Mouse (Mus musculus): Measurements from ENCODE around the gene Gm28305. TPM values are rescaled to one million over a fixed set of nuclear protein-coding genes. Genes with fewer than 3 reads are reported as not detected.
A peak's percentile ranks its signal among the peaks of the same experiment; 100 is the strongest.

The Gm28305 gene
- polyA plus RNA-seq, 1 experiment, result not detected

GRCm38 (mm10) chr9:104075808-104076207 lies 35.3 kb downstream of the Gm28305 start:
- no peak for TF ChIP-seq CEBPB (IDR thresholded peaks at IDR 0.05; ENCODE audit: low read depth)
- no peak for TF ChIP-seq FOSL1 (IDR thresholded peaks at IDR 0.05; ENCODE audit: insufficient read depth, low read length, poor library complexity, severe bottlenecking)
- TF ChIP-seq USF1 (IDR thresholded peaks at IDR 0.05; ENCODE audit: low read depth), result no peak
- TF ChIP-seq CTCF (IDR thresholded peaks at IDR 0.05; ENCODE audit: control insufficient read depth, insufficient read depth, insufficient read length), result no peak
- TF ChIP-seq MAX (IDR thresholded peaks at IDR 0.05), result no peak
- no peak for TF ChIP-seq MYOG (IDR thresholded peaks at IDR 0.05; ENCODE audit: control insufficient read depth, extremely low read depth, insufficient read length)
- TF ChIP-seq MYOD1 (IDR thresholded peaks at IDR 0.05; ENCODE audit: control insufficient read depth, insufficient read length, low read depth), result no peak
- Histone ChIP-seq H3K4me3 (ENCODE audit: insufficient read depth, poor library complexity, severe bottlenecking) (no peak overlapping the region), H3ac (ENCODE audit: control insufficient read depth, insufficient read length, low read depth) (no peak overlapping the region)

DNA sequence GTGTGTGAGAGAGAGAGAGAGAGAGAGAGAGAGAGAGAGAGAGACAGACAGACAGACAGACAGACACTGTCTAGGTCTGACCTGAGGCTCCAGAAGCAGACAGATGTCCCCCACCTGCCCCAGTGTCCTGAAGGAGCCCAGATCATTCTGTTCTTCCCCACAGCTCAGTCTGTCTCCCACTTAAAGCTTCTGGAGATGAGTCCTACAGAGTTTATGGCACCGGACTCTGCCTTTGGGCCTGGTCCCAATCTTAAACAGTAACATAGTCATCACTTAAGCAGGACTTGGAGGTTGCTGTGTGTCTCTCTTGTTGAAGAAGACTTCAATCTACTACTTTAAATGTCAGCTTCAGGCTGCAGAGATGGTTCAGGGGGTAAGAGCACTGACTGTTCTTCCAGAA lies 38.3 kb downstream of the Gm28305 start:
- TF ChIP-seq MYOD1 (IDR thresholded peaks at IDR 0.05; ENCODE audit: control insufficient read depth, insufficient read length, low read depth) (no peak), MYOG (IDR thresholded peaks at IDR 0.05; ENCODE audit: control insufficient read depth, extremely low read depth, insufficient read length) (no peak), CTCF (IDR thresholded peaks at IDR 0.05; ENCODE audit: control insufficient read depth, insufficient read depth, insufficient read length) (no peak), MAX (IDR thresholded peaks at IDR 0.05) (no peak), CEBPB (IDR thresholded peaks at IDR 0.05; ENCODE audit: low read depth) (no peak), USF1 (IDR thresholded peaks at IDR 0.05; ENCODE audit: low read depth) (no peak)
- Histone ChIP-seq H3K79me2 (ENCODE audit: control insufficient read depth, insufficient read depth) (no peaks in the 10 kb centered on the region), H3K79me3 (ENCODE audit: low read depth) (no peaks in the 10 kb centered on the region), H3K27me3 (ENCODE audit: control insufficient read depth, insufficient read depth, insufficient read length) (no peaks in the 10 kb centered on the region), H3K4me3 (ENCODE audit: insufficient read depth, poor library complexity, severe bottlenecking) (no peak overlapping the region), H3K36me3 (ENCODE audit: control insufficient read depth, insufficient read depth) (no peaks in the 10 kb centered on the region), H3ac (ENCODE audit: control insufficient read depth, insufficient read length, low read depth) (no peak overlapping the region)

More at GRCm38 (mm10) chr9:104075808-104076207, 35.3 kb downstream of the Gm28305 start:
- H3K36me3 ChIP-seq (ENCODE audit: control insufficient read depth, insufficient read depth), result no peaks in the 10 kb centered on the region
- no peaks in the 10 kb centered on the region for H3K79me3 ChIP-seq (ENCODE audit: low read depth)
- H3K79me2 ChIP-seq (ENCODE audit: control insufficient read depth, insufficient read depth), result no peaks in the 10 kb centered on the region
- H3K27me3 ChIP-seq (ENCODE audit: control insufficient read depth, insufficient read depth, insufficient read length), result no peaks in the 10 kb centered on the region

DNA sequence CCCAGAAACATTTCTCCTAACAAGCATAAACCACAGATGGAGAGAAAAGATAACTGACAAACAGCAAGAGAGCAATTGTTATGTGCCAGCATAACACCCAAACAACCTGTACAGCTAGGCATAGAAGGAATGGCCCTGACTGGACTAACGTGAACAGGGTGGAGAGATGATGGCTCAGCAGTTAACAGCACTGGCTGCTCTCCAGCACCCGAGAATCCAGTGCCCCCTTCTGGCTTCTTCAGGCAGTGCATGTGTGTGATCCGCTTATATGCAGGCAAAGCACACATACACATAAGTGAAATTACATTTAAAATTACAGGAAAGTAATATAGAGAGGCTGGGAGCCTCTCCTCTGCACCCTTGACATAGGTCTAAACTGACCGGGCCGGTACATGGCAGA lies 38.9 kb downstream of the Gm28305 start:
- TF ChIP-seq MYOD1 (IDR thresholded peaks at IDR 0.05; ENCODE audit: control insufficient read depth, insufficient read length, low read depth) (no peak), CTCF (IDR thresholded peaks at IDR 0.05; ENCODE audit: control insufficient read depth, insufficient read depth, insufficient read length) (peak; percentile 4)
- Histone ChIP-seq H3K79me2 (ENCODE audit: control insufficient read depth, insufficient read depth) (no peaks in the 10 kb centered on the region), H3K27me3 (ENCODE audit: control insufficient read depth, insufficient read depth, insufficient read length) (no peaks in the 10 kb centered on the region), H3K36me3 (ENCODE audit: control insufficient read depth, insufficient read depth) (no peaks in the 10 kb centered on the region), H3K79me3 (ENCODE audit: low read depth) (no peaks in the 10 kb centered on the region), H3ac (ENCODE audit: control insufficient read depth, insufficient read length, low read depth) (no peak overlapping the region), H3K4me3 (ENCODE audit: insufficient read depth, poor library complexity, severe bottlenecking) (no peak overlapping the region)

DNA sequence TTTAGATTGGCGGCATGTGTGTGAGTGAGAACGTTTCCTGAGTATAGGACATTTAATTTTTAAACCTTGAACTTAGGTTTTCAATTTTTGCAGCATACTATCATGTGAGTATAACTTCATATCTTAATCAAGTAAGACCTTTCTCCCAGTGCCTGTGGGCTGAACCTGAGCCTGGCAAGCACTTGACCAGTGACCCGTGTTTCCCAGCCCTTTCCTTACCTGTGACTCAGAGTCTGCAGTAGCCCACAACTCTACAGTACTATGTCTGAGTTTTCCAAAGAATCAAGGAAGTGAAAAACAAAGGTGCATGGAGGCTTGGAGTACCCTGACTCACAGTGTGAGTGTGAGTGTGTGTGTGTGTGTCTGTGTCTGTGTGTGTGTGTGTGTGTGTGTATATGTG lies 39.6 kb downstream of the Gm28305 start:
- TF ChIP-seq USF1 (IDR thresholded peaks at IDR 0.05; ENCODE audit: low read depth), result no peak
- TF ChIP-seq MAX (IDR thresholded peaks at IDR 0.05), result no peak
- no peak for TF ChIP-seq CTCF (IDR thresholded peaks at IDR 0.05; ENCODE audit: control insufficient read depth, insufficient read depth, insufficient read length)
- no peak for TF ChIP-seq MYOD1 (IDR thresholded peaks at IDR 0.05; ENCODE audit: control insufficient read depth, insufficient read length, low read depth)
- TF ChIP-seq FOSL1 (IDR thresholded peaks at IDR 0.05; ENCODE audit: insufficient read depth, low read length, poor library complexity, severe bottlenecking), result no peak
- no peak for TF ChIP-seq MYOG (IDR thresholded peaks at IDR 0.05; ENCODE audit: control insufficient read depth, extremely low read depth, insufficient read length)
- no peak for TF ChIP-seq CEBPB (IDR thresholded peaks at IDR 0.05; ENCODE audit: low read depth)
- Histone ChIP-seq H3K4me3 (ENCODE audit: insufficient read depth, poor library complexity, severe bottlenecking) (no peak overlapping the region), H3K36me3 (ENCODE audit: control insufficient read depth, insufficient read depth) (no peaks in the 10 kb centered on the region), H3ac (ENCODE audit: control insufficient read depth, insufficient read length, low read depth) (no peak overlapping the region), H3K79me2 (ENCODE audit: control insufficient read depth, insufficient read depth) (no peaks in the 10 kb centered on the region), H3K27me3 (ENCODE audit: control insufficient read depth, insufficient read depth, insufficient read length) (no peaks in the 10 kb centered on the region), H3K79me3 (ENCODE audit: low read depth) (no peaks in the 10 kb centered on the region)

GRCm38 (mm10) chr9:104085730-104086429 lies 45.4 kb downstream of the Gm28305 start:
- H3K36me3 ChIP-seq (ENCODE audit: control insufficient read depth, insufficient read depth), result no peaks in the 10 kb centered on the region
- H3K4me3 ChIP-seq (ENCODE audit: insufficient read depth, poor library complexity, severe bottlenecking), result no peak overlapping the region
- H3K79me2 ChIP-seq (ENCODE audit: control insufficient read depth, insufficient read depth), result no peaks in the 10 kb centered on the region
- no peaks in the 10 kb centered on the region for H3K27me3 ChIP-seq (ENCODE audit: control insufficient read depth, insufficient read depth, insufficient read length)
- no peak overlapping the region for H3ac ChIP-seq (ENCODE audit: control insufficient read depth, insufficient read length, low read depth)
- H3K79me3 ChIP-seq (ENCODE audit: low read depth), result no peaks in the 10 kb centered on the region
- TF ChIP-seq CEBPB (IDR thresholded peaks at IDR 0.05; ENCODE audit: low read depth) (no peak), CTCF (IDR thresholded peaks at IDR 0.05; ENCODE audit: control insufficient read depth, insufficient read depth, insufficient read length) (no peak), USF1 (IDR thresholded peaks at IDR 0.05; ENCODE audit: low read depth) (no peak), MYOG (IDR thresholded peaks at IDR 0.05; ENCODE audit: control insufficient read depth, extremely low read depth, insufficient read length) (no peak), MYOD1 (IDR thresholded peaks at IDR 0.05; ENCODE audit: control insufficient read depth, insufficient read length, low read depth) (no peak), MAX (IDR thresholded peaks at IDR 0.05) (no peak), FOSL1 (IDR thresholded peaks at IDR 0.05; ENCODE audit: insufficient read depth, low read length, poor library complexity, severe bottlenecking) (no peak)

DNA sequence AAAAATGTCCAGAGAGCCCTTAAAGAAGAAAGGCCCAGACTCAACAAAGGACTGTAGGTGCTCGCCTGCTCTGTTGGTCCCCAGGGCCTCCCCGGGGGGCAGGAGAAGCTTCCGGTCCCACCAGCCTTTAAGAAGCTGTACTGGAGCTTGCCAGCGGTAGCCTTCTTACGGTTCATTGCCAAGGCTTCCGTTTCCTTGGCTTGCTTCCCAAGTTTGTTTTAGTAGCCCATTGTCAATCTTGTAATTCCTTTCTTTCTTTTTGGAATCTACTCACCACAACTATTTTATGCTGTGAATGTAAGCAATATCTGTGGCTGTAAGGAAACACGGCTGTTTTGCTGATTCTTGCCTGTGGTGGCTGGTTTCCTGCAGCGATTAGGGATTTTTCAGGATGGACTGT lies 48.1 kb downstream of the Gm28305 start:
- no peak overlapping the region for H3K4me3 ChIP-seq (ENCODE audit: insufficient read depth, poor library complexity, severe bottlenecking)
- no peaks in the 10 kb centered on the region for H3K79me2 ChIP-seq (ENCODE audit: control insufficient read depth, insufficient read depth)
- H3K79me3 ChIP-seq (ENCODE audit: low read depth), result no peaks in the 10 kb centered on the region
- H3K36me3 ChIP-seq (ENCODE audit: control insufficient read depth, insufficient read depth), result no peaks in the 10 kb centered on the region
- no peaks in the 10 kb centered on the region for H3K27me3 ChIP-seq (ENCODE audit: control insufficient read depth, insufficient read depth, insufficient read length)
- H3ac ChIP-seq (ENCODE audit: control insufficient read depth, insufficient read length, low read depth), result no peak overlapping the region
- TF ChIP-seq CTCF (IDR thresholded peaks at IDR 0.05; ENCODE audit: control insufficient read depth, insufficient read depth, insufficient read length), result no peak
- no peak for TF ChIP-seq MYOD1 (IDR thresholded peaks at IDR 0.05; ENCODE audit: control insufficient read depth, insufficient read length, low read depth)
